Mouse (Mus musculus): ENCODE results near the gene Lta. TPM values are rescaled to one million over a fixed set of nuclear protein-coding genes. Genes with fewer than 3 reads are reported as not detected.

The Lta gene
- polyA plus RNA-seq, 1 experiment from 2014 or later: 0.40 TPM

DNA sequence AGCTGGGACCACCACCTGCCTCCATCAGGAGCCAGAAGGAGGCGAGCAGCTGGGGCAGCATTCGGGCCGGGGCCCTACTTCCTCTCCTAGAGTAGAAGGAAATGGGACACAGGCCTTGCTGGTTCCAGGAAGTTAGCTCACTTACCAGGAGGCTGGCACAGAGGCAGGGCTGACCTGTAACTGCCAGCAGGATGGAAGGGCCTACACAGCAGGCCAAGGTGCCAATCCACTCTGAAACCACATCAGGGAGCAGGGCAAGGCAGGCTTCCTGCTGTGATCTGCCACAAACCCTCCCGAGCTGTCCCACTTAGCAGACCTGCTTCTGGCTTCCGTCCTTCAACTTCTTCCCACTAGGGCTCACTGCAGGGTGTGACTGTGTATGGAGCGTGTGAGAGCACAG, 17.1 kb upstream of the Lta start:
- DNase-seq (ENCODE audit: low spot score) (no peak), ATAC-seq (ENCODE audit: low read depth) (no peak)
- peaks cover 35% of the 10 kb centered on the region for H3K36me3 ChIP-seq (ENCODE audit: control insufficient read depth, insufficient read depth, low read length)
- H3K4me1 ChIP-seq (ENCODE audit: control insufficient read depth, insufficient read depth, low read length): no peaks in the 10 kb centered on the region
- WGBS: 73% methylated on average over 6 of the region's 6 CpGs
- no peak overlapping the region for H3K9ac ChIP-seq (ENCODE audit: low read depth, low read length)
- no peak overlapping the region for H3K4me2 ChIP-seq (ENCODE audit: low read depth, low read length)
- no peaks in the 10 kb centered on the region for H3K27me3 ChIP-seq (replicated peaks; ENCODE audit: control insufficient read depth, insufficient read depth, low read length)
- H3K27ac ChIP-seq (replicated peaks; ENCODE audit: low read depth, low read length): no peak overlapping the region
- no peak overlapping the region for H3K4me3 ChIP-seq (ENCODE audit: low read depth, low read length)
- no peaks in the 10 kb centered on the region for H3K9me3 ChIP-seq (ENCODE audit: control insufficient read depth, low read length)

DNA sequence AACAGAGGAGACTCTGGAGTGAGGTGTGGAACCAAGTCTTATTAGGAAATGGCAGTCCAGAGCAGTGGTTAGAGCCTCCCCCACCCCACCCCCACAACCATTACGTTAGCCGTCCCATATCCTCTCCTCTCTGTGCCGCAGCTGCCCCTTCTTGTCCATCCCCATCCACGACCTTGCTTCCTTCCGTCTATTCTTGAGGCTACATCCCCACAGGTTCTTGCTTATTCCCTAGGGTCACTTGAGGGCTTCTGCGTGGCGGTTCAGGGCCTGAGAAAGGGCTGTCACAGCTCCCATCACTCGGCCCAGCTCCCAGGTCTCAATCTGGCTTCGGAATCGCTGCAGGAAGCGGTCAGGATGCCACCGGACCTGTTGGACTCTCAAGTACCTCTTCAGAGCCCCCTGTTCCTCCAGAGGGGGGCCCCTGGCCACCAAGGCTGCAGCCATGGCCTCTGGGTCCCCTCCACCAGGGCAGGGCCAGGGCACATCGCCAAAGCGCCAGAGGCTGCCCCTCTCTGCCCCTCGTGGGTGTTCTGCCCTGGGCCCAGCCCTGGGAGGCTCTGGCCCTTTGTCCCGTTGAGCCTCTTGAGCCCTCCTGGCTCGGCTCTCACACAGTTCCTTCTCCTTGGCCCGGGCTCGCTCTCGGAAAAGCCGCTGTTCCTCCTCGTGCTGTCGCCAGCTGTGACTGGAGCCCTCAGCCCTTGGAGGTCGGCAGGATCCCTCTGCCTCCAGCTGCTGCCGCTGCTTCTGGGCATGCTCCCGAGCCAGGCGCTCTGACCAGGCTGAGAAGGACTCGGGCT, 15.2 kb upstream of the Lta start, which contains the start of gene Gm16181:
Gm16181 (plus strand) TSS at position 679 of the 797 bp plus-strand sequence.
- Histone ChIP-seq H3K4me1 (ENCODE audit: control insufficient read depth, insufficient read depth, low read length) (no peaks in the 10 kb centered on the region), H3K9ac (ENCODE audit: low read depth, low read length) (0 out of 2 replicates have a peak within 1 kb of the TSS, but pooled peaks have one; percentile 25), H3K4me3 (ENCODE audit: low read depth, low read length) (no peak within 1 kb of the TSS), H3K36me3 (ENCODE audit: control insufficient read depth, insufficient read depth, low read length) (peaks cover 30% of the 10 kb centered on the region), H3K27ac (replicated peaks; ENCODE audit: low read depth, low read length) (no peak within 1 kb of the TSS; the same call in 1 of the 2 replicates), H3K4me2 (ENCODE audit: low read depth, low read length) (no peak within 1 kb of the TSS), H3K27me3 (replicated peaks; ENCODE audit: control insufficient read depth, insufficient read depth, low read length) (no peaks in the 10 kb centered on the region), H3K9me3 (ENCODE audit: control insufficient read depth, low read length) (no peaks in the 10 kb centered on the region)
- DNase-seq (ENCODE audit: low spot score) (no peak), ATAC-seq (ENCODE audit: low read depth) (peak; percentile 46; the same call in 1 of the 2 replicates)
- WGBS: 78% methylated on average over 27 of the region's 28 CpGs

DNA sequence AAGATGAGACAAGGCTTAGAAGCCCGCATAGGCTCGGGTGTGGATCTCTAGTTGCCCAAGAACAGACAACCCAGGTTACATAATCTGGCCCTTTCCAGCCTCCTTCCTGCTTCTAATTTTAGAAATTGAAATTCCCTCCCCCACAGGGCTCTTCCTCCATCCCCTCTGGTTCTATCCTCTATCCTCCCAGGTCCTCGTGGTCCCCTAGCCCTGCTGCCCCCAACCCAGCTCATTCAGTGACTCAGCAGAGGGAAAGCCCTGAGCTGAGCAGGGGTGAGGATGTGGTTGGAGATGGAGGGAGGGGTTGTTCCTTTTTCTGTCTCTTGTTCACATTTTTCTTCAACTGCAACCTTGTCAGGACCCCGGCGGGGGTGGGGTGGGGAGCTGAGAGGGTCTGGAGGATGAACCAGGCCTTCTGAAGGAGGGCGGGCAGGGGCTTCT, 14.5 kb upstream of the Lta start:
- no peaks in the 10 kb centered on the region for H3K27me3 ChIP-seq (replicated peaks; ENCODE audit: control insufficient read depth, insufficient read depth, low read length)
- H3K27ac ChIP-seq (replicated peaks; ENCODE audit: low read depth, low read length): no peak overlapping the region; the same call in 1 of the 2 replicates
- no peak overlapping the region for H3K4me2 ChIP-seq (ENCODE audit: low read depth, low read length)
- 0 out of 2 replicates have a peak overlapping the region, but pooled peaks have one; percentile 25 for H3K9ac ChIP-seq (ENCODE audit: low read depth, low read length)
- DNase-seq (ENCODE audit: low spot score) (no peak), ATAC-seq (ENCODE audit: low read depth) (no peak)
- no peaks in the 10 kb centered on the region for H3K4me1 ChIP-seq (ENCODE audit: control insufficient read depth, insufficient read depth, low read length)
- 79% methylated on average over 6 of the region's 6 CpGs for WGBS
- peaks cover 24% of the 10 kb centered on the region for H3K36me3 ChIP-seq (ENCODE audit: control insufficient read depth, insufficient read depth, low read length)
- H3K9me3 ChIP-seq (ENCODE audit: control insufficient read depth, low read length): no peaks in the 10 kb centered on the region
- no peak overlapping the region for H3K4me3 ChIP-seq (ENCODE audit: low read depth, low read length)

DNA sequence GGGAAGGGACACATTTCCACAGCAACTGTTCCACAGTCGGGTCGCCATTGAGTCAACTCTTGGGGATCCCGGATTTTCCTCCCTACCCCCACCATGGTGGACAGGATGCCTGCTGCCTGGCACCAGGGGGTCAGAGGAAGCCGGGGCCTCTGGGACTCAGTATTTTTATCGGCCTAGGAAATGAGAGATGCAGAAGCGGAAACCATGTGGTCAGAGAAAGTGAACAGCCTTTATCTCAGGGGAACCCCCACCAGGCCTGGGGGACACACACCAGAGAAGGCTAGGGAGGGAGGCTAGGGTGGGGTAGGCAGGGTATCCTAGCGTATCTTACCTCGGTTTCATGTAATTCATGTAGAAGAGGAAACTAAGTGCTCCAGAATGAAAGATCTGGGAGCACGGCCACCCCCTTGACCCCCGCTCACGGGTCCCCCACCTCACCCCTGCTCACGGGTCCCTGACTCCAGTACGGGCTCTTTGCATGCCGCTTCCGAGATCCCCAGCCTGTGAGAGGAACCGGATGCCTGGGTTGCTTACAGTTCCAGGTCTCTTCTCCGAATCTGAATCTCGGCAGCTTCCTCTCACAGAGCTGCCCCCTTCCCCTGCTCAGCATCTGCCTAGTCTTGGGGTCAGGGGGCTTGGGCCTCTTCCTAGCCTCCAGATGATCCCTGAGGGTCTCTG, 13.5 kb upstream of the Lta start:
- no peak overlapping the region for H3K27ac ChIP-seq (replicated peaks; ENCODE audit: low read depth, low read length)
- H3K27me3 ChIP-seq (replicated peaks; ENCODE audit: control insufficient read depth, insufficient read depth, low read length): no peaks in the 10 kb centered on the region
- H3K9me3 ChIP-seq (ENCODE audit: control insufficient read depth, low read length): no peaks in the 10 kb centered on the region
- 0 out of 2 replicates have a peak overlapping the region, but pooled peaks have one; percentile 16 for H3K9ac ChIP-seq (ENCODE audit: low read depth, low read length)
- no peak for ATAC-seq (ENCODE audit: low read depth)
- peaks cover 24% of the 10 kb centered on the region for H3K36me3 ChIP-seq (ENCODE audit: control insufficient read depth, insufficient read depth, low read length)
- no peaks in the 10 kb centered on the region for H3K4me1 ChIP-seq (ENCODE audit: control insufficient read depth, insufficient read depth, low read length)
- H3K4me2 ChIP-seq (ENCODE audit: low read depth, low read length): no peak overlapping the region
- 77% methylated on average over 18 of the region's 18 CpGs for WGBS
- H3K4me3 ChIP-seq (ENCODE audit: low read depth, low read length): no peak overlapping the region
- no peak for DNase-seq (ENCODE audit: low spot score)

DNA sequence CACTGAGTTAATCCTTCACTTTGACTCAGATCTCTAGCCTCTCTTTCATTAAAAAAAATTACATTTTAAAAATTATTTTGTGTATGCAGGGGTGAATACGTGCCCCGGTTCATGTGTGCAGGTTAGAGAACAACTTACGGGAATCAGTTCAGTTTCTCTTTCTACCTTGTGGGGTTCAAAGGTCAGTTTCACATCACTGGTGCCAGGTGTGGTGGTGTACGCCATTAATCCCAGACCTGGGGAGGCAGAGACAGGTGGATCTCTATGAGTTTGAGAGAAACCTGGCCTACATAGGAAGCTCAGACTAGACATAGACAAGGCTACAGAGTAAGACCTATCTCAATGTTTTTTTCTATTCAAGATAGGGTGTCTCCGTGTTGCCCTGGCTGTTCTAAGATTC, 7.9 kb upstream of the Lta start:
- H3K4me1 ChIP-seq (ENCODE audit: control insufficient read depth, insufficient read depth, low read length): no peaks in the 10 kb centered on the region
- no peak for DNase-seq (ENCODE audit: low spot score)
- no peaks in the 10 kb centered on the region for H3K9me3 ChIP-seq (ENCODE audit: control insufficient read depth, low read length)
- H3K36me3 ChIP-seq (ENCODE audit: control insufficient read depth, insufficient read depth, low read length): no peaks in the 10 kb centered on the region
- no peak overlapping the region for H3K9ac ChIP-seq (ENCODE audit: low read depth, low read length)
- H3K4me2 ChIP-seq (ENCODE audit: low read depth, low read length): no peak overlapping the region
- no peak for ATAC-seq (ENCODE audit: low read depth)
- 92% methylated on average over 5 of the region's 5 CpGs for WGBS
- H3K4me3 ChIP-seq (ENCODE audit: low read depth, low read length): no peak overlapping the region
- no peak overlapping the region for H3K27ac ChIP-seq (replicated peaks; ENCODE audit: low read depth, low read length)
- no peaks in the 10 kb centered on the region for H3K27me3 ChIP-seq (replicated peaks; ENCODE audit: control insufficient read depth, insufficient read depth, low read length)

DNA sequence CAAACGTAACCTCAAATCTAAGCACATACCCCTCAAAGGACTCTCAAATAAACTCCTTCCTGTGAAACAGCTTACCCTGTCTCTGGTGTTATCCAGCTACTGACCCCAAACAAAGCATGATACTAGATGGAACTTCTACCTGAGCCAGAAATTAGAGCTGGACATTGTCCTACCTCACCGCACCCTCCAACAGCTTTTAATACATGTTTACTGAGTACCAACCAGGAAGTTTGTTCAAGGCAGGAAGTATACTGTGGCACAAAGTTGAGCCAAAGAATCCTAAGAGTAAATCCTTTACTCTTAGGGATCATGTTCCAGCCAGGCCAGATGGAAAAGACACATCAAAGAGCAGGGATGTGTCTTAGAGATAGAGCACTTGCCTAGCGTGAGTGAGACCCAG, 5.4 kb upstream of the Lta start:
- 59% methylated on average over 3 of the region's 3 CpGs for WGBS
- Histone ChIP-seq H3K9me3 (ENCODE audit: control insufficient read depth, low read length) (no peaks in the 10 kb centered on the region), H3K4me2 (ENCODE audit: low read depth, low read length) (no peak overlapping the region), H3K36me3 (ENCODE audit: control insufficient read depth, insufficient read depth, low read length) (no peaks in the 10 kb centered on the region), H3K27me3 (replicated peaks; ENCODE audit: control insufficient read depth, insufficient read depth, low read length) (no peaks in the 10 kb centered on the region), H3K4me3 (ENCODE audit: low read depth, low read length) (no peak overlapping the region), H3K4me1 (ENCODE audit: control insufficient read depth, insufficient read depth, low read length) (no peaks in the 10 kb centered on the region), H3K9ac (ENCODE audit: low read depth, low read length) (no peak overlapping the region), H3K27ac (replicated peaks; ENCODE audit: low read depth, low read length) (no peak overlapping the region)
- DNase-seq (ENCODE audit: low spot score) (no peak), ATAC-seq (ENCODE audit: low read depth) (no peak)

DNA sequence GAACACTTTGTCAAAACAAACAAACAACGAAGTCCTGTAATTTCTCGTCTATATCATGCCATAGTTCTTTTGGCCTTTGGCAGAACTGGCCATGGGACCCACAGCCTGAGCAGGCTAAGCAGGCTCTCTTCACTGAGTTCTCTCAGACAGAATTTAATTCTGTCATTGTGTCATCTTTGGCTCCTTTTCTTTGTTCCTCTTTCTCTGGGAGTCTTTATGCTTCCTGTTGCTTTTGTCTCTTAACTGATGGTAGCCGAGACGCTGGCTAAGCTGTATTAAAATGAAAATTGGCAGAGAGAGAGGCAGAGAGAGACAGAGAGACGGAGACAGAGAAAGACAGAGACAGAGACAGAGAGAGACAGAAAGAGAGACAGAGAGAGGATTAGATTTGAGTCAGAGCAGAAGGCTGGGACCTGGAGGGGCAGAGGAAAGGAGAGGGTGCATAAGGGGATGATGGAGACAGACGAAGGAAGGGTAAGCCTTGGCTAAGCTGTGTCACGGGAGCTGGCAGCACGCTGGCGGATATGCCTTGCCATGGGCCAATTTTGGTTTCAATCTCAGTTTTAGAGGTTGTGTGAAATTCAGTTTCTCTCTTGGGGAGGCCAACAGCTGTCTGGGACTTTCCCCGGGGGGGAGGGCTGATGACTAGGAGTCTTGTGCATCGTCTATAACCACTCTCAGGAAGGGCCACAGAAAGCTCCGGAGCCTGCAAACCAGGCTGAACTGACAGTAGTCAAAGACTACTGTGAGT, 4.8 kb upstream of the Lta start:
- H3K4me3 ChIP-seq (ENCODE audit: low read depth, low read length): no peak overlapping the region
- H3K27ac ChIP-seq (replicated peaks; ENCODE audit: low read depth, low read length): no peak overlapping the region
- H3K4me1 ChIP-seq (ENCODE audit: control insufficient read depth, insufficient read depth, low read length): no peaks in the 10 kb centered on the region
- ATAC-seq (ENCODE audit: low read depth) (no peak), DNase-seq (ENCODE audit: low spot score) (no peak)
- no peak overlapping the region for H3K9ac ChIP-seq (ENCODE audit: low read depth, low read length)
- H3K4me2 ChIP-seq (ENCODE audit: low read depth, low read length): no peak overlapping the region
- no peaks in the 10 kb centered on the region for H3K9me3 ChIP-seq (ENCODE audit: control insufficient read depth, low read length)
- 0 out of 2 replicates have a peak, but pooled peaks cover 4% of the 10 kb centered on the region for H3K27me3 ChIP-seq (replicated peaks; ENCODE audit: control insufficient read depth, insufficient read depth, low read length)
- WGBS: 75% methylated on average over 12 of the region's 12 CpGs
- no peaks in the 10 kb centered on the region for H3K36me3 ChIP-seq (ENCODE audit: control insufficient read depth, insufficient read depth, low read length)

DNA sequence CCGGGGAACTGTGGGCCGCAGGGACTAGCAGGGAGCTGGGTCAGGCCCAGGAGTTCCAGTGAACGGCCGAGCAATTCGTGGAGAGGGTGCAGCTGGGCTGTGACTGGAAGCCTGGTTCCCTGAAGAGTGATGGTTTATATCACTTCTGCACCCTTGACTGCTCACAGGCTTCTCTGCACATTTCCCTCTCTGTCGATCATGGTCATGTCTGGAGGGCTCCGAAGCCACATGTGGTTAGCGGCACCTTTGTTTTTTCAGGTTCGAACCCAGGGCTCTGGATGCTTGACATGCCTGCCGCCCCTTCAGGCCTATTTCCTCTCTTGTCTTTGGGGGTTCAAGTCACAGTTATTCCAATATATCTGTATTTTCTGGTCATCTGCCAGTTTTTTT, 224 bp upstream of the Lta start:
- Histone ChIP-seq H3K4me2 (ENCODE audit: low read depth, low read length) (no peak overlapping the region), H3K9ac (ENCODE audit: low read depth, low read length) (no peak overlapping the region), H3K36me3 (ENCODE audit: control insufficient read depth, insufficient read depth, low read length) (no peaks in the 10 kb centered on the region), H3K27ac (replicated peaks; ENCODE audit: low read depth, low read length) (no peak overlapping the region), H3K4me1 (ENCODE audit: control insufficient read depth, insufficient read depth, low read length) (no peaks in the 10 kb centered on the region), H3K4me3 (ENCODE audit: low read depth, low read length) (no peak overlapping the region), H3K9me3 (ENCODE audit: control insufficient read depth, low read length) (no peaks in the 10 kb centered on the region), H3K27me3 (replicated peaks; ENCODE audit: control insufficient read depth, insufficient read depth, low read length) (peaks cover 22% of the 10 kb centered on the region)
- no peak for DNase-seq (ENCODE audit: low spot score)
- 52% methylated on average over 10 of the region's 10 CpGs for WGBS
- ATAC-seq (ENCODE audit: low read depth): no peak
